Mouse (Mus musculus): ENCODE results near the gene Cd3eap.

Cd3eap gene

GRCm38 (mm10) chr7:19359299-19359891 lies at the start of gene Cd3eap, which contains the start of gene Ppp1r13l:
Gene Cd3eap (minus strand): TSS chr7:19359483.
Gene Ppp1r13l (plus strand): TSS chr7:19359749.
- in situ Hi-C loops (cut with MboI; ENCODE audit: unreplicated experiment in 2 of 2), result no loop called here

GRCm38 (mm10) chr7:19405417-19405816 lies 46.1 kb upstream of the Cd3eap start:
- in situ Hi-C loops (cut with MboI; ENCODE audit: unreplicated experiment in 2 of 2), result loop anchor here (10.0 kb wide), 3 partner anchors 389 to 469 kb away; partner anchors contain the start of genes Cblc (in 1 of the 2) and Ceacam16 (in 1 of the 2)

- in situ Hi-C loops (cut with MboI; ENCODE audit: unreplicated experiment in 2 of 2), result loop anchor here (10.0 kb wide), 3 partner anchors 390 to 470 kb away; partner anchors contain the start of genes Cblc (in 1 of the 2) and Ceacam16 (in 1 of the 2)
These were observed 45.2 kb upstream of the Cd3eap start, which contains the start of gene Ckm for GRCm38 (mm10) chr7:19404476-19404875. Gene Ckm (plus strand): TSS chr7:19404776.

- in situ Hi-C loops (cut with MboI; ENCODE audit: unreplicated experiment in 2 of 2), result loop anchor here (10.0 kb wide), 3 partner anchors 391 to 471 kb away; partner anchors contain the start of genes Cblc (in 1 of the 2) and Ceacam16 (in 1 of the 2)
These were observed 44.5 kb upstream of the Cd3eap start, which contains the start of gene Klc3 for GRCm38 (mm10) chr7:19403731-19404296. Gene Klc3 (minus strand): TSS chr7:19404104.

- in situ Hi-C loops (cut with MboI; ENCODE audit: unreplicated experiment in 2 of 2), result loop anchor here (10.0 kb wide), 3 partner anchors 392 to 472 kb away; partner anchors contain the start of genes Cblc (in 1 of the 2) and Ceacam16 (in 1 of the 2)
These were observed 43.3 kb upstream of the Cd3eap start for GRCm38 (mm10) chr7:19402535-19403112.

DNA sequence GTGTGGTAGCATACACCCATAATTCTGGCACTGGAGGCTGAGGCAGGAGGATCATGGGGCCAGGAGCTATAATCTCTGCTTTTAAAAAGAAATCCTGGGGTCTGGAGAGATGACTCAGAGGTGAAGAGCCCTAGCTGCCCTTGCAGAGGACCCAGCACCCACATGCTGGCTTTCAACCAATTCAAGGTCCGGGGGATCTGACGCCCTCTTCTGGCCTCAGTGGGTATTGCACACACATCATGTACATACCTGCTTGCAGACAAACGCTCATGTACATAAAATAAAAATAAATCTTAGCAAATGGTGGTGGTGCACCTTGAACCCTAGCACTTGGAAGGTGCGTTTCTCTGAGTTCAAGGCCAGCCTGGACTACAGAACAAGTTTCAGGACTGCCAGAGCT lies 41.7 kb upstream of the Cd3eap start:
- in situ Hi-C loops (cut with MboI; ENCODE audit: unreplicated experiment in 2 of 2), result loop anchor here (10.0 kb wide), 3 partner anchors 394 to 474 kb away; partner anchors contain the start of genes Cblc (in 1 of the 2) and Ceacam16 (in 1 of the 2)

DNA sequence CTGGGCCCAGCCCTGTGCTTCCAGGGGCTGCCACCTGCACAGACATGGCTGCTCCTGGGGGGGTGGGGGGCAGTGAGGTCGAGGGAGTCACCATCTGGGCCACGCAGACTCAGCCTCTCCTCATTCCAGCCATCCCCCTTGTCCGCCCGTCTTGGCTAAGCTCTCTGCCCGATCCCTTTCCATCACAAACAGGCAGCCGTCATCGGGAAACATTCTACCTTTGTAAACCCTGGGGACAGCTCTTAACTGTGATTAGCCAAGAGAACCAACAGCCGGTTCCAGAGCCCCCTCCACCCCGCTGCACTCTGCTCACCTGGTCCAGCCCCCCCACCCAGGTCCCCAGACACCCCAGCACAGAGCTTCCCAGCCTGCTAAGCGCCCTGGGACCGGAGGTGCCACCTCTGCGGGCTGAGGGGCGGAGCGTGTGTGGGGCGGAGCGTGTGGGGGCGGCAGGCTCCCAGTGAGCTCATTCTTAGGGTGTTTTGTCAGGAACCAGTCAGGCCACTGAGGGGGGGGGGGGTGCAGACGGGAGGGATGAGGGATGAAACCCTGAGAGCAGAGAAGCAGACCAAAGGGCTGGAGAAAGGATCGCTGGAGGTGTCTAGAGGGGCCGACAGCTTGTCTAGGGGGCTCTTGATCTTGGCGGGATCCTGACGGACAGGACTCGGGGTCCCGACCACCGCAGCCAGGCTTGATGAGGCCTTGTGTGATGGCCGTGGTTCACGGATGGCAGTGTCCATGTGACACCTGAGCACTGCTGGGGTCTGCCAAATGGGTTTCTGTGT lies 40.4 kb upstream of the Cd3eap start:
- in situ Hi-C loops (cut with MboI; ENCODE audit: unreplicated experiment in 2 of 2), result loop anchor here (10.0 kb wide), 3 partner anchors 395 to 475 kb away; partner anchors contain the start of genes Cblc (in 1 of the 2) and Ceacam16 (in 1 of the 2)

DNA sequence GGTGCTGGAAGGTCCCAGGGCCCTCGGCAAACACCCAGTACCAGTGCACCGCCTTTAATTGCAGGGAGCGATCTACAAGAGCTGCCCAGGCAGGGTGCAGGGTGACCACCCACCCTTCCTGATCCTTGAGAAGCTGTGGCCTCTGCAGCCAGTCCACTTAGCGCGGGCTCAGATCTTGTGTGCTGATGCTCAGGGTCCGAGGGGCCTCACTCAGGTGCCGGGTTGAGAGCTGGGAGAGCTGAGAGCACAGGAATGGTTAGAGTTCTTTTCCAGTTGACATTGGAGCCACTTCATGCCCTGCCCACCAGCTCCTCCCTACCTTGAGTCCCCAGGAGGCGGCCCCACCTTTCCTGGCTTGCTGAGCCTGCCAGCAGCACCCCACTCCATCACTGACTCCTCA lies 35.2 kb upstream of the Cd3eap start:
- in situ Hi-C loops (cut with MboI; ENCODE audit: unreplicated experiment in 2 of 2), result no loop called here

GRCm38 (mm10) chr7:19388699-19389413 lies 29.6 kb upstream of the Cd3eap start:
- in situ Hi-C loops (cut with MboI; ENCODE audit: unreplicated experiment in 2 of 2), result no loop called here

- in situ Hi-C loops (cut with MboI; ENCODE audit: unreplicated experiment in 2 of 2), result no loop called here
These were observed 24.4 kb upstream of the Cd3eap start for GRCm38 (mm10) chr7:19383708-19384107.

DNA sequence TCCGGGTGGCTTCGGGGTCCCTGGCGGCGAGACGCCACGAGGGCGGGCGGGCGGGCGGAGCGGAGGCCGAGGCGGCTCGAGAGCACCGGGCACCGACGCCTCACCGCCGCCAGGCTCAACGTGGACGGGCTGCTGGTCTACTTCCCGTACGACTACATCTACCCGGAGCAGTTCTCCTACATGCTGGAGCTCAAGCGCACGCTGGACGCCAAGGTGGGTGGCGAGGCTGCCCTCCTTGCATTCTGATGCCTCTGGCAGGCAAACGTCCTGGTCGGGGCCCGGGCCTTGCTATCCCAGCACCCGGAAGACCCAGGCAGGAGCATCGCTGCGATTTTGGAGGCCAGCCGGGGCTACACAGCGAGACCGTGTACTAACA lies 22.9 kb upstream of the Cd3eap start:
- in situ Hi-C loops (cut with MboI; ENCODE audit: unreplicated experiment in 2 of 2), result no loop called here

DNA sequence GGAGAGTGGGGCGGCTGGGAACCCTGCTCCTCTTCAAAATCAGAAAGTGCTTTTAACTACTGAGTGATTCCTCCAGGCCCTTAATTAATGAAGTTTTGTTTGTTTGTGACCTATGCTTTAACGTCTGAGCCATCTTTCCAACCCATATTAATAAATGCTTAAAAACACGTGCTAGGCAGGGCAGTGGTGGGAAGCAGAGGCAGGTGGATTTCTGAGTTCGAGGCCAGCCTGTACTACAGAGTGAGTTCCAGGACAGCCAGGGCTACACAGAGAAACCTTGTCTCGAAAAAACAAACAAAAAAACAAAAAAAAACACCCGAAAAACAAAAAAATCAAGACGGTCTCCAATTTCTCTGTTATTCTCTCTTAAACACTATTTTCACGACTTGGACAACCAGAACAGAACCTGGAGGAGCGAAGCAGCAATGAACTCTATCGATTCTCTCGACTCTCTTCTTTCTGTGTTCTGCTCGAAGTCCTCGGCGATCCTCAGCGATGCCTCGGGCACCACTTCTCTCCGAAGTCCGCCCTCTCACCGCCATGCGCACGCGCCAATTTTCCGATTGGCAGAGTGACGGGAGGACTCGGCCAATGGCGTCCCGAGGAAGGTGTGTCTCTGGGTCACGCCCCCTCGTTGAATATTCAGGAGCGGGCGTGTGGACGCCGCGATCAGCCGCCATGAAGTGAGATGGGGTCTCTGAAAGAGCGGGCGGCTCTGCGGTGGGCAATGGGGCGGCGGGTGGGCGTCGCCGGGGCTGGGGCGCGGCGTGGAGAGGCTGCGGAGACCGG lies 22.3 kb upstream of the Cd3eap start, which contains the start of gene Ercc2:
Gene Ercc2 (plus strand): TSS at position 634 of the 789 bp plus-strand sequence.
- in situ Hi-C loops (cut with MboI; ENCODE audit: unreplicated experiment in 2 of 2), result no loop called here

- in situ Hi-C loops (cut with MboI; ENCODE audit: unreplicated experiment in 2 of 2), result no loop called here
These were observed 18.8 kb upstream of the Cd3eap start for GRCm38 (mm10) chr7:19378049-19378448.

DNA sequence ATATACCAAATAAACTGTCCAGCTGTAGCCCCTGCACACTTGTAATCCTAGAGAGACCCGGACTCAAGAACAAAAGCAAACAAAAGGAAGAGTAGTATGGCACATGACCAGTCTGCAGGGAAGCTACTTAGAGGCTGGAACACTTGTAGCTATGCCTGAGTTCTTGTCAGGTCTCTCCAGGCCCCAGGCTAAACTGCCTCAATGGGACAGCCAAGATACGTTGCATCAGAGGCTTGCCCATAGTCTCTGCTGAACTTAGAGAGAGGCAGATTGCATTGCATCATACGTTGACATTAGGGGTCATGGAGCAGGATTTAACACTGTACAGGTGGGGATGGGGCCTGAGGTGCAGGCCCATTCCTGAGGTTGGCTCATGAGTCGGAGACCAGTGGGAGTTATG lies 16.7 kb upstream of the Cd3eap start:
- in situ Hi-C loops (cut with MboI; ENCODE audit: unreplicated experiment in 2 of 2), result no loop called here

DNA sequence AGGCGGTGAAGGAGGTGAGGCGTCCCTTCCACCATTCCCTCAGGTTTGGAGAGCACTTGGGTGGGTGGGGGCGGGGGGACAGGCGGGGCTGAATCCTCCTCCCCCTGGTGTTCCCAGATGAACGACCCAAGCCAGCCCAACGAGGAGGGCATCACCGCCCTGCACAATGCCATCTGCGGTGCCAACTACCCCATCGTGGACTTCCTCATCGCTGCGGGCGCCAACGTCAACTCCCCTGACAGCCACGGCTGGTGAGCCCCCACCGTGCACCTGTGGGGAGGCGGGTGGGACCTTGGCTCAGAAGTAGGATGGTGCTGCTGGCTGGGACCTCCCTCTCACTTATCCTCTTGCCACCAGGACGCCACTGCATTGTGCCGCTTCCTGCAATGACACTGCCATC lies 16.1 kb upstream of the Cd3eap start:
- in situ Hi-C loops (cut with MboI; ENCODE audit: unreplicated experiment in 2 of 2), result no loop called here

GRCm38 (mm10) chr7:19373367-19373766 lies 14.1 kb upstream of the Cd3eap start:
- in situ Hi-C loops (cut with MboI; ENCODE audit: unreplicated experiment in 2 of 2), result no loop called here

DNA sequence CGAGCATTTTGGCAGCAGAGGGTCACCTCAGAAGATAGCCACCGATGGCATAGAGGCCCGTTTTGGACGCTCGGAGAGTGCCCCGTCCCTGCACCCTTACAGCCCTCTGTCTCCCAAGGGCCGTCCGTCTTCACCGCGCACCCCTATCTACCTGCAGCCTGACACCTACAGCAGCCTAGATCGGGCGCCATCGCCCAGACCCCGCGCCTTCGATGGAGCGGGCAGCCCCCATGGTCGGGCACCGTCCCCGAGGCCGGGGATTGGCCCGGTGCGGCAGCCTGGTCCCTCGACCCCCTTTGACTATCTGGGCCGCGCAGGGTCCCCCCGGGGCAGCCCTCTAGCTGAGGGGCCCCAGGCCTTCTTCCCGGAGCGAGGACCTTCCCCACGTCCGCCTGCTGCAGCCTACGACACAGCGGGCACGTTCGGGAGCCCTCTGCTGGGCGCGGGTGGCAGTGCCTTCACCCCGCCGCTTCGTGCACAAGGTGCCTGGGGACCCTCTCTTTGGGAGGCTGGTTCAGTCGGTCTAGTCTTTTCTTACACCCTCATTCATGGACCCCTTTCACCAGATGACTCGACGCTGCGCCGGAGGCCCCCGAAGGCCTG lies 10.6 kb upstream of the Cd3eap start:
- in situ Hi-C loops (cut with MboI; ENCODE audit: unreplicated experiment in 2 of 2), result no loop called here

DNA sequence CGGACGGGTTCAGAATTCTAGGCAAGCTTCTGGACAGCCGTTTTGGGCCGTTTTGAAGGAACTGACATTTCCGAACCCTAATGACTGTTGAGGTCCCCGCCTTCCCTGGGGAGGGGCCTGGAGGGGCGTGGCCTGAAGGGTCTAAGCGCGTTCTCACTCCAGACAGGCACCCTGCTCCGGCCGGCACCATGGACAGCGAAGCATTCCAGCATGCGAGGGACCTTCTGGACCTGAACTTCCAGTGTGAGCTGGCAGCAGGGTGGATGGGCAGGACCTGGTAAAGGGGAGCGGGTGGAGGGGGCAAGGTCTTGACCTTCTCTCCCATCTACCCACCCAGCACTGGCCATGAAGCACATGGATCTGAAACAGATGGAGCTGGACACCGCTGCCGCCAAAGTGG lies 9.1 kb upstream of the Cd3eap start:
- in situ Hi-C loops (cut with MboI; ENCODE audit: unreplicated experiment in 2 of 2), result no loop called here

DNA sequence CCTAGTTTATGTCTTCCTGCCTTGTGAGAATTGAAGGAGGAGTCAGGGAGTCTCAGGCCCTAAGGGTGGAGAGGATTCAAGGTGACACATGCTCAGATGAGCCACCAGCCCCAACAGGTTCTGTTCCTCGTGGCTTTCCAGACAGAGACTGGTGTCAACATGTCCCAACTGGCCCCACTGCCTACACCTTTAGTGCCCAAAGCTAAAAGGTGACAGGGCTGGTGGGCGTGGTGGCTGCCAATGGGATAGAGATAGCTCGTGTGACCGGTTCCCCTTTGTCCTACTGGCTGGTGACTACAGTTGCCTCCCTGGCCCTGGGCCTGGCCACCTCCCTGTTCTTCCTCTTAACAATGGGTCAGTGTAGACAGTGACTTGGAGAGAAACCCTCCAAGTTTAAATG lies 6.1 kb upstream of the Cd3eap start:
- in situ Hi-C loops (cut with MboI; ENCODE audit: unreplicated experiment in 2 of 2), result no loop called here
